Mouse (Mus musculus): Measurements from ENCODE around the gene Spint1. TPM values are rescaled to one million over a fixed set of nuclear protein-coding genes. Genes with fewer than 3 reads are reported as not detected.

Spint1 gene
- 48.9 and 49.4 TPM in 2 replicates for polyA plus RNA-seq (2015; fragmentation: Nextera tagmentation; extraction: Ambion mirVana)

GRCm38 (mm10) chr2:119237210-119237870, at the start of gene Spint1:
Gene Spint1 (plus strand): TSS chr2:119237362.
- Histone ChIP-seq H3K9me3 (ENCODE audit: low read length) (no peaks in the 10 kb centered on the region), H3K4me3 (ENCODE audit: low read length) (peak within 1 kb of the TSS; percentile 65), H3K27me3 (ENCODE audit: insufficient read depth, low read length) (peaks cover 43% of the 10 kb centered on the region), H3K9ac (replicated peaks; ENCODE audit: low read length) (peak within 1 kb of the TSS; percentile 76), H3K4me1 (ENCODE audit: insufficient read depth, low read length) (peaks cover 9% of the 10 kb centered on the region; the same call in 1 of the 2 replicates), H3K36me3 (ENCODE audit: insufficient read depth, low read length) (no peaks in the 10 kb centered on the region), H3K4me2 (replicated peaks; ENCODE audit: low read depth, low read length) (peak within 1 kb of the TSS; percentile 77), H3K27ac (ENCODE audit: low read length) (peak within 1 kb of the TSS; percentile 83)
- peak; percentile 79 for ATAC-seq (ENCODE audit: low FRiP score, low TSS enrichment)
- under 1% methylated on average over 70 of the region's 73 CpGs for WGBS

GRCm38 (mm10) chr2:119189029-119189710, 48.0 kb upstream of the Spint1 start:
- H3K4me3 ChIP-seq (ENCODE audit: low read length), result peak overlapping the region; percentile 44
- no peaks in the 10 kb centered on the region for H3K9me3 ChIP-seq (ENCODE audit: low read length)
- ATAC-seq (ENCODE audit: low FRiP score, low TSS enrichment), result peak; percentile 92
- H3K27ac ChIP-seq (ENCODE audit: low read length), result no peak overlapping the region
- H3K9ac ChIP-seq (replicated peaks; ENCODE audit: low read length), result 0 out of 2 replicates have a peak overlapping the region, but pooled peaks have one; percentile 53
- H3K36me3 ChIP-seq (ENCODE audit: insufficient read depth, low read length), result no peaks in the 10 kb centered on the region; the same call in 1 of the 2 replicates
- no peaks in the 10 kb centered on the region for H3K27me3 ChIP-seq (ENCODE audit: insufficient read depth, low read length)
- WGBS, result 7% methylated on average over 15 of the region's 15 CpGs
- peak overlapping the region; percentile 71 for H3K4me2 ChIP-seq (replicated peaks; ENCODE audit: low read depth, low read length)
- H3K4me1 ChIP-seq (ENCODE audit: insufficient read depth, low read length), result no peaks in the 10 kb centered on the region

- Histone ChIP-seq H3K4me2 (replicated peaks; ENCODE audit: low read depth, low read length) (no peak overlapping the region), H3K27ac (ENCODE audit: low read length) (no peak overlapping the region)
These were observed 46.2 kb upstream of the Spint1 start for GRCm38 (mm10) chr2:119190969-119191368.

GRCm38 (mm10) chr2:119194140-119194539, 43.0 kb upstream of the Spint1 start:
- Histone ChIP-seq H3K4me3 (ENCODE audit: low read length) (no peak overlapping the region), H3K27ac (ENCODE audit: low read length) (no peak overlapping the region), H3K27me3 (ENCODE audit: insufficient read depth, low read length) (no peaks in the 10 kb centered on the region), H3K4me2 (replicated peaks; ENCODE audit: low read depth, low read length) (no peak overlapping the region), H3K9me3 (ENCODE audit: low read length) (no peaks in the 10 kb centered on the region), H3K36me3 (ENCODE audit: insufficient read depth, low read length) (no peaks in the 10 kb centered on the region), H3K4me1 (ENCODE audit: insufficient read depth, low read length) (peaks cover 6% of the 10 kb centered on the region), H3K9ac (replicated peaks; ENCODE audit: low read length) (no peak overlapping the region)
- 81% methylated on average over 5 of the region's 5 CpGs for WGBS
- no peak for ATAC-seq (ENCODE audit: low FRiP score, low TSS enrichment)

More at GRCm38 (mm10) chr2:119190969-119191368, 46.2 kb upstream of the Spint1 start:
- Histone ChIP-seq H3K9ac (replicated peaks; ENCODE audit: low read length) (no peak overlapping the region), H3K9me3 (ENCODE audit: low read length) (no peaks in the 10 kb centered on the region), H3K4me1 (ENCODE audit: insufficient read depth, low read length) (no peaks in the 10 kb centered on the region), H3K4me3 (ENCODE audit: low read length) (no peak overlapping the region), H3K27me3 (ENCODE audit: insufficient read depth, low read length) (no peaks in the 10 kb centered on the region), H3K36me3 (ENCODE audit: insufficient read depth, low read length) (no peaks in the 10 kb centered on the region; the same call in 1 of the 2 replicates)
- no peak for ATAC-seq (ENCODE audit: low FRiP score, low TSS enrichment)
- WGBS, result 88% methylated on average over 5 of the region's 5 CpGs

- WGBS, result 19% methylated on average over 4 of the region's 4 CpGs
- Histone ChIP-seq H3K4me1 (ENCODE audit: insufficient read depth, low read length) (peaks cover 6% of the 10 kb centered on the region), H3K9ac (replicated peaks; ENCODE audit: low read length) (no peak overlapping the region), H3K9me3 (ENCODE audit: low read length) (no peaks in the 10 kb centered on the region), H3K27me3 (ENCODE audit: insufficient read depth, low read length) (no peaks in the 10 kb centered on the region), H3K4me3 (ENCODE audit: low read length) (no peak overlapping the region), H3K27ac (ENCODE audit: low read length) (peak overlapping the region; percentile 59), H3K4me2 (replicated peaks; ENCODE audit: low read depth, low read length) (no peak overlapping the region), H3K36me3 (ENCODE audit: insufficient read depth, low read length) (no peaks in the 10 kb centered on the region)
- 0 out of 2 replicates have a peak, but pooled peaks have one; percentile 54 for ATAC-seq (ENCODE audit: low FRiP score, low TSS enrichment)
These were observed 40.6 kb upstream of the Spint1 start for GRCm38 (mm10) chr2:119196316-119197108.

- Histone ChIP-seq H3K9me3 (ENCODE audit: low read length) (no peaks in the 10 kb centered on the region), H3K36me3 (ENCODE audit: insufficient read depth, low read length) (no peaks in the 10 kb centered on the region), H3K27ac (ENCODE audit: low read length) (no peak overlapping the region), H3K4me2 (replicated peaks; ENCODE audit: low read depth, low read length) (no peak overlapping the region), H3K9ac (replicated peaks; ENCODE audit: low read length) (no peak overlapping the region), H3K4me3 (ENCODE audit: low read length) (no peak overlapping the region), H3K4me1 (ENCODE audit: insufficient read depth, low read length) (peaks cover 6% of the 10 kb centered on the region), H3K27me3 (ENCODE audit: insufficient read depth, low read length) (no peaks in the 10 kb centered on the region)
- no peak for ATAC-seq (ENCODE audit: low FRiP score, low TSS enrichment)
- 92% methylated on average over 1 of the region's 1 CpGs for WGBS
These were observed 39.7 kb upstream of the Spint1 start for GRCm38 (mm10) chr2:119197493-119197892.

DNA sequence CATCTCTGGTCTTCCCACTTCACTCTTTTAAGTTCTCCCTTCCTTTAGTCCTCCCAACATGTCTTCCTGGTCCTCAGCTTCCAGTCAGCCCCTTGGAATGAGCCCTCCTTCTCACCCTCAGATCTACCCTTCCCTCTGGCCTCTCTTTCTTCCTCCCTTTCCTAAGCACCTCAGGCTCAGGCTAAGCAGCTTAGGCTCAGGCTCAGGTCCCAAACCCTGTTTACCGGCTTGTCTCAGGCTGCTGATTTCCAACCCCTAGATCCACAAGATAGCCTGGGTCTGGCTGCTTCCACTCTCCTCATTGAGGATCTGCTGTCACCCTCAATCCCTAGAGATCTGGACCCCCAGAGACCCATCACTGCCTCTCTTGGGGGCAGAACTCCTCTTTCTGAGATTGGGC, 39.1 kb upstream of the Spint1 start:
- WGBS, result 33% methylated on average over 1 of the region's 1 CpGs
- H3K4me3 ChIP-seq (ENCODE audit: low read length), result no peak overlapping the region

DNA sequence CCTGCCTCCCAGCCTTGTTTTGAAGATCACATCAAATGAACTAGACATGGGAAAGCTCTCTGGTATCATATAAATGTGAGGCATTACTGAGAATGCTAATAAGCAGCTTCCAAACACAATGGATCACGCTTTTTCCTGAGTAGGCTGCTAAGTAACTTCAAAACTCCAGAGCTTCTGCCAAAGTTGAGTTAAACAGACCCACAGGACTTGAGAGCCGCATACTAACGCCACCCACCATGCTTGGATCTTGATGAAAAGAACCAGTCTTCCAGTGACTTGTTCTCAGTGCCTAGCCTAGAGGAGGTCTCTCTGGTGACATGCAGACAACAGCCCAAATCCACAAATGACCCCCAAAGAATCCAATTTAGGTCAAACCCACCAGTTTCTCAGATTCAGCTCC, 38.2 kb upstream of the Spint1 start:
- WGBS, result 80% methylated on average over 3 of the region's 3 CpGs
- H3K4me1 ChIP-seq (ENCODE audit: insufficient read depth, low read length), result peaks cover 12% of the 10 kb centered on the region
- no peak overlapping the region for H3K9ac ChIP-seq (replicated peaks; ENCODE audit: low read length)
- H3K27ac ChIP-seq (ENCODE audit: low read length), result no peak overlapping the region
- H3K4me2 ChIP-seq (replicated peaks; ENCODE audit: low read depth, low read length), result no peak overlapping the region
- H3K4me3 ChIP-seq (ENCODE audit: low read length), result no peak overlapping the region
- H3K9me3 ChIP-seq (ENCODE audit: low read length), result no peaks in the 10 kb centered on the region
- H3K27me3 ChIP-seq (ENCODE audit: insufficient read depth, low read length), result no peaks in the 10 kb centered on the region
- no peaks in the 10 kb centered on the region for H3K36me3 ChIP-seq (ENCODE audit: insufficient read depth, low read length)
- no peak for ATAC-seq (ENCODE audit: low FRiP score, low TSS enrichment)

More for the DNA sequence above, 39.1 kb upstream of the Spint1 start:
- peaks cover 10% of the 10 kb centered on the region for H3K4me1 ChIP-seq (ENCODE audit: insufficient read depth, low read length)
- no peak overlapping the region for H3K4me2 ChIP-seq (replicated peaks; ENCODE audit: low read depth, low read length)
- H3K9ac ChIP-seq (replicated peaks; ENCODE audit: low read length), result no peak overlapping the region
- H3K36me3 ChIP-seq (ENCODE audit: insufficient read depth, low read length), result no peaks in the 10 kb centered on the region
- ATAC-seq (ENCODE audit: low FRiP score, low TSS enrichment), result no peak
- no peak overlapping the region for H3K27ac ChIP-seq (ENCODE audit: low read length)
- H3K9me3 ChIP-seq (ENCODE audit: low read length), result no peaks in the 10 kb centered on the region
- H3K27me3 ChIP-seq (ENCODE audit: insufficient read depth, low read length), result no peaks in the 10 kb centered on the region

GRCm38 (mm10) chr2:119202914-119203453, 34.2 kb upstream of the Spint1 start:
- Histone ChIP-seq H3K9ac (replicated peaks; ENCODE audit: low read length) (no peak overlapping the region), H3K9me3 (ENCODE audit: low read length) (no peaks in the 10 kb centered on the region), H3K4me3 (ENCODE audit: low read length) (no peak overlapping the region), H3K27ac (ENCODE audit: low read length) (no peak overlapping the region), H3K4me1 (ENCODE audit: insufficient read depth, low read length) (peaks cover 12% of the 10 kb centered on the region), H3K4me2 (replicated peaks; ENCODE audit: low read depth, low read length) (no peak overlapping the region), H3K27me3 (ENCODE audit: insufficient read depth, low read length) (no peaks in the 10 kb centered on the region), H3K36me3 (ENCODE audit: insufficient read depth, low read length) (no peaks in the 10 kb centered on the region)
- 25% methylated on average over 5 of the region's 5 CpGs for WGBS
- ATAC-seq (ENCODE audit: low FRiP score, low TSS enrichment), result 0 out of 2 replicates have a peak, but pooled peaks have one; percentile 41
